Mouse (Mus musculus) kidney, adult 2 months (tissue): Measurements from ENCODE around the gene Cd96.

Experiments
- CTCF ChIP-seq: fragments of 200-500 bp; conservative IDR thresholded peaks from 2 replicates; pipeline ENCODE4 v1.5.1; 2011; ENCODE audit warnings: low read depth, mild to moderate bottlenecking, control low read depth, low read length, moderate library complexity, mixed read lengths; ENCODE audit not compliant: insufficient read depth, insufficient read length
- POLR2A ChIP-seq: fragments of 200-500 bp; IDR thresholded peaks from one replicate; pipeline ENCODE4 v1.6.1; 2011; ENCODE audit warnings: low read depth, low read length, control low read depth

DNA sequence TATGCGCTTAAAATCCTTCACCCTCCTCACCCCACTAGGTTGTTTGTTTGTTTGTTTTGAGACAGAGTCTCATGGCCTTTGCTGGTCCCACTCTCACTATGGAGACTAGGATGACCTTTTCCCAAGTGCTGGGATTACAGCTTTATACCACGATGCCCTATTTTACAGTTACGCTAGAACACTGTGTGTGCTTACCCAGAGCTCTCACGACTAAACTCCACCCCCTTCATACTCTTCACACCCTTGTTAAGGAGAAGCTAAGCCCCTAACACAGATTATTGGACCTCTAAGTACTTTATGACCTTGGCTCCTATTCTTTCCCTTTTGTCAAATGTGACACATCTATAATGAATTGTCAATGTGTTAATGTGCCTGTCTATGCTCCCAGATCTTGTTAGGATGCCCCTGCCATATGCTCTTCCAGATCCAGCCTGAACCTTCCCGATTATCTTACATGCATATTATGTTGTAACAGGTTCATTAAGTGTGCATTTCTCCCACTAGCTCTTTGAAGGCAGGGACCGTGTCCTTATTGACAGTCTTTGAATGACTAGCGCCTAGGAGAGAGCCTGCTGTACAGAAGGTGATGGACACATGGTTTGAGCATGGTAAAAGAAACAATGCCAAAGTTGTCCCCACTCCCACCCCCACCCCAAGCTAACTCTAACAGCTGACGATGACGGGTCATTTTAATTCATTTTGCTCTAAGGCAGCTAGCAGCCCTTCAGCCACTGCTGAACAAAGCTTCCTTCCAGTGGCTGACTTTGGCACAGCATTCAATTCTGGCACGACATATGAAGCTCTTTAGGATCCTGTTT is 120.5 kb downstream of the Cd96 start:
- TF ChIP-seq POLR2A, result no peak
- TF ChIP-seq CTCF, result no peak
